Mouse (Mus musculus) layer of hippocampus, adult 18-20 months (tissue): ENCODE measurements around the gene Bhlhe23. TPM values are rescaled to one million over a fixed set of nuclear protein-coding genes. Genes with fewer than 3 reads are reported as not detected.

Experiments
- DNase-seq, 2 experiments: peaks; one replicate each; pipeline ENCODE4 v3.0.0; 2022; ENCODE audit warnings: low spot score in 2 of 2
- long read RNA-seq: library from polyadenylated mRNA; stranded (forward); transcript quantifications from one replicate; pipeline ENCODE4 v2.0.0, GENCODE M21; 2021
- total RNA-seq, 2 experiments: library from RNA; stranded (reverse); gene quantifications; 2 replicates each; pipeline ENCODE4 v1.2.3; 2021

The Bhlhe23 gene
- total RNA-seq = not detected
- long read RNA-seq = 0 reads

DNA sequence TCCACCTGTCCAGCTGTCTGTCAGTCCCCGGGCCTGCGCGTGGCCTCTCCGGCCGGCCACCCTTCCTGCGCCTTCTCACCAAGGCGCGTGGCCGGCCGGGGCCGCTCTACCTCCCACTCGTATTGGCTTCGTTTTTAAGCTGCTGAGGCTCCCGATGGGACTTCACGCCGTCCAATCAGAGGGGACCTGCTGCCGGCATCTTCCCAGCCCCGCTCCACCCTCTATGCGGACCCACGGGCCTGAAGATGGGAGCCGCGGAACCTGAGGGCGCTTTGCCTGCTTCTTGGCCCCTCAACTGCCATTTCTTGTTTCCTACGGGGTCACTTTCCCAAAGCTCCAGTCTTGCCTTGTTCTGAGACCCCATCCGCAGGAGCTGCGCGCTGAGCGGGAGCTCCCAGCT is at the start of gene Bhlhe23:
Bhlhe23 (minus strand) TSS at position 108 of the 400 bp plus-strand sequence.
- no peak for DNase-seq

DNA sequence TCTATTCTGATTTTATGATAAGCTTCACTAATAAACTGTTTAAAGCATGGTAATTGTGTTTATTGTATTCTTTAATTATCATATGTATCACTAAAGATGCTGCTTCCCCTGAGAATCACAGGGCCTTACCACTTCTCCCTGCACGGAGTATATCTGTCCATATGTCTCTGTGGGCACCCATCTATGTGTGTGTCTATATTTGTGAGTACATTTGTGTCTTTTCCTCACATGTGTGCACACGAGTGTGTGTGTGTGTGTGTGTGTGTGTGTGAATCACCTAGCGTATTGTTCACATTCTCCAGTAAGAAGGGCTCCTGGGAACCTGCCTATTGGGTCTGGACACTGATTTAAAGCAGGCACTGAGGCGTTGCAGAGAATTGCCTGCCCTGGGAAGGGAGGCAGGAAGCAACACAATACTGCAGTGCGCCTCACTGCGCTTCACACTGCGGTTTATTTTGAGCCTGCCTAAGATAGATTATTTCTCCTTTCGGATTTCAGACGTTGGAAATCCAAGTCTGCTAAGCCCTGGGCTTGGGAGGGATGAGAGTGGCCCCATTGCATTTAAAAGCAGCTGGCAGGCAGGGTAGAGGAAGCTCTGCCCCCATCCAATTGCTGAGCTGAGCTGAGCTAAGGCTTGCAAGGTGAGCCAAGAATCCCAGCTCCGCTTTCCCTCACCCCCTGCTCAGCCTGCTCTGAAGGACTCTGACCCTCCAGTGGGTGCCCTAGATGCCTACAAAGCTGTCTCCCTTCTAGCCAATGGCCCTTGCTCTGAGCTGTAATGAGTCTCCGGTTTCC is 48.6 kb upstream of the Bhlhe23 start:
- DNase-seq = peak; percentile 38 to 55

DNA sequence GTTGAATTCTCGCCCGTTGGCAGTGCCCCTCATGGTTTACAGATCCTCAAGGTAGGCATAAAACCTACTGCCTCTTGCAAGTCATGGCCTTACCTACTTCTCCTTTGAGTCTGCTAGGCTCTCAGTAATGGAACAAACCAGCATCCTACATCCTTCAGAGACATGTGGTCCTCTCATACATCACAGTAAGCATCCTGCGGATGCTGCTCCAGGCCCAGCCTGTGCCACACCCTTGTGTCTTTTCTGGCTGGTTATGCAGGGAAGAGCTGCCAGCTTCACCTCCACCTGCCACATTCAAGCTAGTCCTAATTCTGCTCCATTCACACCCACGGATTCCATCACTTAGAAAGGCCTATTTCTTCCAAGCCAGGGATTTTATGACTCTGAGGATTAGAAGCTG is 48.0 kb upstream of the Bhlhe23 start:
- no peak for DNase-seq

DNA sequence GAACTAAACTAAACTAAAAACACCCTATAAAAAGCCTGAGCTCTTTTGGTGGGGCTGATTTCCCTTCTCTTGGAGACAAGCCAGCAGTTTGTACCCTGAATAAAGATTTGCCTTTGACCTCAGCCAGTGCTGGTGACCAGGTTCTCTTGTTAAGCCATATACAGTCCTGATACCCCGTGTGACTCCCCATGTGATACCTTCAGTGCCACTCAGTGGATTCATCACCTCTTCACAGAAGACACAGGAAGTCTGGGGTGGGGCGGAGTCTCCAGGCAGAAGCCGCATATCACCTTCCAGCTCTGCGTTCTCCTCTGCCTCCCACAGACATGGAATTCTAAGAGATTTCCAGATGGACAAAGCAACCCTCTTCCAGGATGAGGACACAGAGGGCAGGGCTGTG is 47.4 kb upstream of the Bhlhe23 start:
- no peak for DNase-seq

DNA sequence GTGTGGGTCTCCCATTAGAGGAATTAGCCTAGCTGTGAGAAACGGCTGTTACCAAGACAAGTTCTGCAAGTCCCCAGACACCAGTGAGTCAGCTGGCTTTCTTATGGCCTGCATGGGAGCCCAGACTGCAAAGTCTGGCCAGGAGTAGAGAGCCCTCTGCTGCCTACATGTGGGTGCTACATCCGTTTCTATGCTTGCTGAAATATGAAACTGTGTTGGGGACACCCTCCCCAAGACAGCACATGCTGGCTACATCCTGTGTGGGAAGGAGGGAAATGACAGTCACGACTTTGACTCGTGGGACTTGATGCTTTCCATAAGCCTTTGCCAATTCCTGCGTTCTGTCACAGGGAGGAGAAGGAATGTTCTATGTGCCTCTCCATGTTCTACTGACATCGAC is 45.8 kb upstream of the Bhlhe23 start:
- DNase-seq = peak; percentile 66 to 83

DNA sequence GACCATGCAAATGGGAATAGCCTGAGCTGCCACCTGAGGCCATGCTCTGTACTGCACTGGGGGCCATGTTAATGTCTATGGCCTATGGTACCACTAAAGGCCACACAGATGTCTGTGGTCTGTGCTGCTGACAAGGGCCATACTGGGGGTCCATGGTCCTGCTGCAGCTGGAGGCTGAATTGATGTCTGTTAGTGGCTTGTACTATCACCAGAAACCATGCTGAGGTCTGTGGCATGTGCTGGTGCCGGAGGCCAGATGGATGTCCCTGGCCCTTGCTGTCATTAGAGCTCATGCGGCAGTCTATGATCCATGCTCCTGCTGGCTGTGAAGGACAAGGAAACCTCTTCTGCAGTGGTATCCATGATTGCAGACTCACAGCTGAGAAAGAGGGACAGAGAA is 42.8 kb upstream of the Bhlhe23 start:
- no peak for DNase-seq

DNA sequence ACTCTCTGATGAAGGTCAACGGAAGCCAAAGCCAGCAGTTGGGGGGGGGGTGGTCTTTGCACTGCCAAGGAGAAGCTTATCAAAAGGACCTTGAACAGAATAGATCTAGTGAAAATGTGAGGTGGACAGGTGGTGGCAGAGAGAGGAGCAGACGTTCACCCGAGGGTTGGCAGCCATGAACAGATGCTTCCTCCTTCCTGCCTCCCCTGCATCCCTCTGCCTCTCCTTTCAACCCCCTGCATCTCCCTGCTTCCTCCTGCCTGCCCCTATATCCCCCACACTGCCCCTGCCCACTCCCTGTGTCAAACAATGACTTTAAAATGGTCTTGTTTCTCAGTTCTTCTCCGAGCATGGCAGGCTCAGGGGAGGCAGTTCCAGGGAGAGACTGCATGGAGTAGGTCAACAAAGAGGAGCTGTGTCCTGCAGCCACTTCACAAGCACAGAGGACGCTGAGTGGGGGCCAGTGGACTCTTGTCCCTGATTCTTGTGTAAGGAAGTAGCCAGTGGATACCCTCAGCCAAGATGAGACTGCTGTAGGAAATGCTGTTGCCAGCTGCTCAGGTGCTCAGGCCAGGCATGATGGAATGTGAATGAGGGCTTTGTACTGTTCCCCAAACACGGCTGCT is 39.9 kb upstream of the Bhlhe23 start:
- no peak for DNase-seq

DNA sequence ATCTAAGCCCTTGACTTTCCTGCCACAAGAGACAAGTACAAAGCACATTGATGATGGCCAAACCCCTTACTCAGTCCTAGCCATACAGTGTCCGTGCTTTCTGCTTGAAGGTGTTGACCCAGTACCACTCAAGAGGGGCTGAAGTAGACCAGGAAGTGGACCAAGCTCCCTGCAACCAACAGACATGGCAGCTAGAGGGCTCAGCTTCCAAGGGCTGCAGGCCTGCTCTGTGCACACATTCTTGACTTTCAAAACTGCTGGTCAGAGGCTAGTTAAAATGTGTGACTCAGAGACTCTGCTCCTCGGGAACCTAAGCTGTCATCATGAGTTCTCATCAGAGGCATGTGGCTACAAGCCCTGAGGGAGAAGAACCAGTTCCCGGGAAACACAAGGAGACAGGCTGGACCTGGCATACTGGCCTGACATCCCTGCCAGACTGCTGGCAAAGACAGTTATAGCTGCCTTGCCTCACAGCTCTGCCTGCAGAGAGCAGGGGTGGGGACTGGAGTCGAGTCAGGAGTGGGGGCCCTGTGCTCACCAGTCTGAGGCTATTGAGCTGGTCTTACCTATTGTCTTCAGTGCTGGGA is 37.4 kb upstream of the Bhlhe23 start:
- DNase-seq = peak in 1 of 2 experiments; percentile 50

DNA sequence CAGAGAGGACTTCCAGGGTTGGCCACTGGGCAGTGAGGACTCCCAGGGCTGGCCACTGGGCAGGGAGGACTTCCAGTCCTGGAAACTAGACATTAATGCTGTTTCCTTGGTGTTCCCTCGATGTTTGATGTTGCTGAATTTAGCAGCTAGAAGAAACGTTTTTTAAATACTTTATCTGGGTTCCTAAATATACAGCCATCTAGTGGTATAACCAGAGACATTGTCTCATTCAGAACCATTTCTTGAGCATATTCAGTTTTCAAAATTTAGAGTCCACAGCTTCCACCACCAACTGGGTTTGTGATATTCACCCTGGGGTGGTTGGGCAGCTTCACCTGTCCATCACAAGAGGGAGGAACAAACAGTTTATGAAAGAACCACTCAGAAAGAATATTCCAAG is 34.3 kb upstream of the Bhlhe23 start:
- no peak for DNase-seq

DNA sequence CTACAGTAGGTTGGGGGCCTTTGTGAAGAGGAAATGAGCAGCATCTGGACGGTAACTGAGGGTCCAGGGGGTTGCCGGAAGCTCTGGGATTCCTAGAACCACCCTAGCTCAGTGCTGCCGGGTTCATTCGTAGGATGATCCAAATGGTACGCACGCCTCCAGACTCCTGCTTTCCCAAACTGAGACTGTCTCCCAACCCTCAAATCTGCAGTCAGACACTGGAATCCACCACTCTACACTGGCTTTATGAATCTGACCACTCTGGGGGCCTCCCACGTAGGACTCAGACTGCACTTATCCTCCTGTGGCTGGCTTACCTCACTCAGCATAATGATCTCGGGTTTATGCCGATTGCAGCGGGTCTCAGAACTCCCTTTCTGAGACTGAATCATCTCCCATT is 32.8 kb upstream of the Bhlhe23 start:
- DNase-seq = peak in 1 of 2 experiments; percentile 73

DNA sequence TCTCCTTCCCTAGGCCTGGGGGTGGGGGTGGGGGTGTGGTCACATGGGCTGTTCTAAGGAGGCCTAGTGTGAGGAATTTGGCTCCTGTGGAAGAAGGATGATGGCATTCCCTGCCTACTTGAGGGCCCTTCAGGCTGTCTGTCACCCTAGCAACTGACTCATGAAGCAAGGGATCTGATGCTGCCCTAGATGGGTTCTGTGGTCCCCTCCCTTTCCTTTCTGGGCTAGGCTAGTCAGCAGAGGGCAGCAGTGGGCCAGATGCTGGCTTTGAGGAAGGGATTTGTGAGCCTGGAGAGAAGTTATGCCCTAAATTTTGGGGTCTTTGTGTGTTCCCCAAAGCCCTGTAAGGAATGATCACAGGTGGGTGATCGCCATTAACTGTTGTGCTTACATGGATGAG is 29.3 kb upstream of the Bhlhe23 start:
- peak; percentile 63 to 68 for DNase-seq

DNA sequence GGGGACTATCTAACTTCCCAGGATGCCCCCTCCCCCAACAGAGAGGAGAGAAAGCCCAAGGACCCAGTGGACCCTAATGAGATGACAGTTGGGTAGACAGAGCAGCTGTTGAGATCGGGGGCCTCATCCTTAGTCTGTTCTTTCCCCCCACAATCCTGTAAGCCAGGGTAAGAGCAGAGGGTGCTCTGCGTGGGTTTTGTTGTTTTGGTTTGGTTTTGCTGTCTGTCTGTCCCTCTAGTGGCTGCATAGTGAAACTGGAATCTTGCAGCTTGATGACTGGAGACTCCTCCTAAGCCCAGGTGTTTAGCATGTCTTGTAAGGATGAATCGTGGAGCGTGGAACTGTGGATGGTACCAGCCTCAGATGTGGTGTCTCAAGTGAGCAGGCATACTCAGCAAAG is 19.3 kb upstream of the Bhlhe23 start:
- no peak for DNase-seq

DNA sequence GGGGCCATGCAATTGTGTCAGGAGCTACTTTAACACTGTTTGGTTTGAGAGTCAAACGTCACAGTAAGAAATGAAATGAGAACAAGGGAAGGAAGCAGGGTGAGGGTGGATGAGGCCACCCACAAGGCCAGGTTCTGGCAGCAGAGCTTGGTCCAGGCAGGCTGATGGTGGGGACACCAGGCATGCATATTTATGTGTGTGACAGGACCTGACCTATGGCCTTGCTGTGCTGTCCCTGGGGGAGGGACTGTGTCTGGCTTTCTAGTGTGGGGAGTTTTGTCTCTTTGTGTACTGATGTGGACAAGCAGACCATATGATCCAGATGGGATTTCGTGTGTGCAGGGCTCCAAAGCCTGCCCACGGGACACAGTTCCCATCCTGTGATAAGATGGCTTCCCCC is 18.9 kb upstream of the Bhlhe23 start:
- no peak for DNase-seq

DNA sequence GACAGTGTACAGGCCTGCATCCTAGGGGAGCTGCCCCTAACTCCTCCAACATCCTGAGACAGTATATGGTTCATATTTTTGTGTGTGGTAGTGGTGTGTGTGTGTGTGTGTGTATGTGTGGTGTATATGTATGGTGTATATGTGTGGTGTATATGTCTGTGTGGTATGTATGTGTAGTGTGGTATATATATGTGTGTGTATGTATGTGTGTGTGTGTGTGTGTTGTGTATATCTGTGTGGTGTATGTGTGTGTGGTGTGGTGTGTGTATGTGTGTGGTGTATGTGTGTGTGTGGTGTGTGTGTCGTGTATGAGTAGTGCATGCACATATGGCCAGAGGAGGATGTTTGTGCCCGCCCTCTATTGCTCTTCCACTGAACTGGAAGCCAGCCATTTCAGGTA is 17.7 kb upstream of the Bhlhe23 start:
- no peak for DNase-seq

DNA sequence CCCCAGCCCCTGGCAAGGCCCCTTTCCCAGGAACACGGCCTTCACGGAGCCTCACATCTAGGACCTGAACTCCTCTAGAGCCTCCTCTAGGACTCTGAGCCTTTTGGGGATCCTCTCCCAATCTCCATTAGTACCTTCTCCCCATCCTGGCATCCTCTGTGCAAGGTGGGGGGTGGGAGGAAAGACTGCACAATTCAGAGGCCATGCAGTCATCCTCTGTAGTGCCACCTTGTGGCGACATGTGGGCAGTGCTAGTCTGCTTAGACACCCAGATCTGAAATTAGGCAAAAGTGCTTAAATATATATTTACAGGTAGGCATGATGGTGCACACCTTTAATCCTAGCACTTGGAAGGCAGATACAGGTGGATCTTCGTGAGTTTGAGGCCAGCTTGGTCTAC is 15.0 kb upstream of the Bhlhe23 start:
- peak in 1 of 2 experiments; percentile 77 for DNase-seq

DNA sequence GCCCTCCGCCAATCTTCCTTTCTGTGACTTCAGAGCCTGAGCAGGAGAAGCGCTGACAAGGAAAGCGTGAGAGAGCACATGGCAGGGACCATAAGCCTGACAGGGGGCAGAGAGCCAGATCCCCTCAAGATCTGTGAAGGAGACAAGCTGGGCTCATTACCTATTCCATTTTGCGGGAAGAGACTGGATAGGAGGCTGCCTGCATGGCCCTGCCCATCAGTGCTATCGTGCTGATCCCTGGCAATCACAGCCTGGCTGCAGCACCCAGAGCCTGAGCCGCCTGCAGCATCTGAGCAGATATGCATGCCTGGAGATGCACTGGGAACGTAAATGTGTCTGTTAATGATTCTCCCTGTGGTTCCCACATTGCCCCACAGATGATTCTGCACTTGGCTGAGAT is 12.1 kb upstream of the Bhlhe23 start:
- DNase-seq = peak; percentile 37 to 45

DNA sequence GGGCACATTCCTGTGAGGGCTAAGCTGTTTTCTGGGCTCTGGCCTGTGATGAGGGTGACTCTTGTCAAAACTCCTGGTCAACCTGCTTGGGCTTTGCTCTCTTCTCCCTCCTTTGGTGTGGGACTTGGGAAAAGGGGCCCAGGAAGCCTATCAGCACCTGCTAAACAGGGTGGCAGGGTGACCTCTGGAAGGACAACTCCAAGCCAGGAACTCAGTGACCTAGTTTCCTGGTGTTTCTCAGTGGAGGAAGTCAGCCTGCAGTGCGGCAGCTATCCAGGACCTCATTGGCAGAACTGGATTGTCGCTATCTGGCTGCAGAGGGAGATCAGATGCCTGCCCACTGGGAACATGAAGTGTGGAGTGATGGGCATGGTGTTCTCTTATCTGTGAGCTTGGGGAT is 11.7 kb upstream of the Bhlhe23 start:
- DNase-seq = no peak

DNA sequence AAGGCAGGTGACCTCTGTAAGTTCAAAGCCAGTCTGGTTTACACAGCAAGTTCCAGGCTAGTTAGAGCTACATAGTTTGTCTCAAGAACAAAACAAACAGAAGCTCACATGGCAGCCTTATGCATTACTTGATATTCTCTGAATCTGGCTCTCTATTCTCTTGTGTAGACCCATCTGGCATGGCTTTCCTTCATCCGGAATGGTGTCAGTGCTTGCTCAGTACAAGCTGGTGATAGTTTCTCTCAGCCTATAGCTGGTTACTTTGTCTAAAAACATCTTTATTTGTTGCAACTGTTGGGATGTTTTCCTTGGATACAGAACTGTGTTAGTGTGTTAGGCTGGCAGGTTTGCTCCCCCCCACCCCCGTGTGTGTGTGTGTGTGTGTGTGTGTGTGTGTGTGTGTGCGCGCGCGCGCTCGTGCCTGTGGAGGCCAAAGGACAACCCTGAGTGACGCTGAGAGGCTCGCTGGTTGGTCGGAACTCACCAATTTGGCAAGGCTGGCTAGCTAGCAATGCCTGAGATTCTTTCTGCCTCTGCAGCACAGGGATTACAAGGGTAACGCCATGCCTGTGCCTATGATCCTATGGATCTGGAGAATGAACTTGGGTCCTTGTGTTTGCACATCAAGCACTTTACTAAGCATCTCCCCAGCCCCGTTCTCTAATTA is 11.0 kb upstream of the Bhlhe23 start:
- DNase-seq = peak in 1 of 2 experiments; percentile 59

DNA sequence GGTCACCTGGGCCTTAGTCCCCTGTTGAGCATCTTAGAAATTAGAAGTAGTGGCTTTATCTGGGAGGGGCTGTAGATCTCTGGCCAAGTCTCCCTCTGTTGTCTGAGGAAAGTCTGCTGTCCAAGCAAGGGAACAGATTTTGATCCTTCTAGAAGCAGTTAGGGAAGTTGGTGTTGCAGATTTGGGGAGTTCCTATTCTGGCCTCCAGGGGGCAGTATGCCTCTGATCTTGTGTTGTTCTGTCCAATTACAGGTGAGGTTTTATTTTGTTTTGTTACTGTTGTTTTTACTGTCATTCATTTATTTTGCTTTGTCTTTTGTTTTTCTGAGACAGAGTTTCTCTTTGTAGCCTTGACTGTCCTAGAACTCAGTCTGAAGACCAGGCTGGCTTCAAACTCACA is 10.0 kb upstream of the Bhlhe23 start:
- peak in 1 of 2 experiments; percentile 58 for DNase-seq

DNA sequence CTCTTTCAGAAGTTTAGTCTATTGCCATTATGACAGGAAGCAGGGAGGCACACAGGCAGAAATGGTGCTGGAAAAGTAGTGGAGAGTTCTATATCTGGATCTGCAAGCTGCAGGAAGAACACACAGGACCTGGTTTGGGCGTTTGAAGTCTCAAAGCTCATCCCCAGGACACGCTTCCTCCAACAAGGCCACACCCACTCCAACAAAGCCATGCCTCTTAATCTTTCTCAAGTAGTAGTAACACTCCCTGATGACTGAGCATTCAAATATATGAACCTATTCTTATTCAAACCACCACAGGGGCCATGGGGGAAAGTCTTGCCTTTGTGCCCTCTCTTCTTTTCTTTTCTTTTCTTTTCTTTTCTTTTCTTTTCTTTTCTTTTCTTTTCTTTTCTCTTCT is 3.6 kb upstream of the Bhlhe23 start:
- DNase-seq = no peak

DNA sequence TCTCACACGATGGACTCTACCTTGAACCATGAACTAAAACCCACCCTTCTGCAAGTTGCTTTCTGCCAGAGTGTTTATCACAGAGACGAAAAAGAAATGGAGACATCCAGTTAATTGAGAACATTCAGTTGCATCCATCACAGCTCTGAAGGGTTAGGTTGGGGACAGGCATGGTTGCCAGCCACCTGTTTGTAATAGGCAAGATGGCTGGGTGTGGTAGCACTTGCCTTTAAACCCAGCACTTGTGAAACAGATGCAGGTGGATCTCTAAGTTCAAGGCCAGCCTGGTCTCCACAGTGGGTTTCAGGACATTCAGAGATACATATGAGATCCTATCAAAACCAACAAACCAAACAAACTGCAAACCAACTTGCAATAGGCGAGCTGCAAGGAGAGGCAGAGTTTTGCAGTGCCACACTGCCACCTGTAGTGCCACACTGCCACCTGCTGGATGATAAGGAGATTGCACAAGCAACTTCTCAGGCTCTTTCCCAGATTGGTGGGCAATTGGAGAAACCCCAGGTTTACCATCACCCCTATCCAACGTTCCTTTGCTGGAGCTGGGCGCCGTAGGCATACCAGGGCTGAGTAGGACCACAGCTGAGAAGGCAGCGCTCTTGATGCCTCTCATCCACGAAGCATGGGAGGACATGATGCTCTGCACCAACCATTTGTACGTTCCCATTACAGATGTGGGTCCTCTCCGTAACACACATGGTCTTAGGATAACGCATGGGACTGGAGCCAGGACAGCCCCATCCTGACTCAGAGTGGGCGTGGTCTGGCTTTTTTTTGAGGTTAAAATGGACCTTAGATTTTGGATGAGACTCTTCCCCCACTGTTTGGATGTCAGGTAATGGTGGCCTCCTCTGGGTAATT is 2.8 kb upstream of the Bhlhe23 start:
- peak; percentile 46 to 73 for DNase-seq
